Comparison of ENCODE assay signal across 9 mouse cellular contexts in the genomic region with DNA sequence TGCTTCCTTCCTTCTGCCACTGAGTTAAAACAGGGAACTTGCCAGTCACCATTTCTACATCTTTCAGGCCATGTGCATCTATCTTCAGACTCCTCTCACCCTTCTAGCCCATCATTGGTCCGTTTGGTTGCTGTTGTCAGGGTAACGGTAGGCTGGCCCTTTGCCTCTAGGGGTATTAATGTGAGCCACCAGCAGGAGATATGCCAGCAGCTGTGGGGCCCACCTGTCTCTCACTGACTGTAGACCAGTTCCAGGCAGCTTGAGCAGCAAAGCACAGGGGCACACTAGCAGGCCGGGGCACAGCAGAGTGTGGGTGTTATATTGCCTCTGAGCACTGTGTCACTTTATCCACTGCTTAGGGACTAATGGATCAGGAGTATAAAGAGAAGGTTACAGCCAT.
DNase-seq lines count a peak whose midpoint lies in the region; ATAC-seq and TF ChIP-seq lines count a peak whose summit lies in the region.
"Had no signal": no experiment of that assay in that cellular context is flagged by ENCODE, and none has a peak within 500 bp of the region (broad histone marks: within the 10 kb centered on the region; RNA-seq: fewer than 3 reads in every experiment).

No protein-coding gene starts in this region.

- no peaks in the 10 kb centered on the region for H3K79me2 ChIP-seq in MEL (ENCODE audit: control insufficient read depth, insufficient read depth, low read length, poor library complexity)

- peak; percentile 45 for ATAC-seq in granulocyte monocyte progenitor cell, adult 5-6 weeks (replicated peaks; ENCODE audit: poor library complexity, severe bottlenecking)
- 0 out of 2 replicates have a peak, but pooled peaks have one; percentile 32 for ATAC-seq in megakaryocyte-erythroid progenitor cell, adult 5-6 weeks (replicated peaks; ENCODE audit: low FRiP score, low TSS enrichment, poor library complexity, severe bottlenecking)

- no peak overlapping the region for H3K27ac ChIP-seq in MEL (ENCODE audit: control insufficient read depth, low read depth, low read length)

- no peaks in the 10 kb centered on the region for H3K9me3 ChIP-seq in MEL (replicated peaks; ENCODE audit: insufficient read depth, low read length)

- H3K4me1 ChIP-seq in MEL (ENCODE audit: control insufficient read depth in 1 of 2, insufficient read depth in 2 of 2, low read length in 2 of 2) = no peaks in the 10 kb centered on the region

- no peak for TF ChIP-seq POLR2A in MEL (IDR thresholded peaks at IDR 0.05; ENCODE audit: control insufficient read depth in 1 of 2, insufficient read depth in 1 of 2, low read depth in 1 of 2, low read length in 2 of 2, poor library complexity in 1 of 2)

- no peak for TF ChIP-seq CTCF in MEL (IDR thresholded peaks at IDR 0.05 in 2 of 3, conservative IDR thresholded peaks at IDR 0.05 in 1 of 3; ENCODE audit: control insufficient read depth in 1 of 3, insufficient read depth in 1 of 3, low read depth in 2 of 3, low read length in 3 of 3, poor library complexity in 1 of 3, severe bottlenecking in 1 of 3)

- no peak overlapping the region for H3K9ac ChIP-seq in MEL (ENCODE audit: control insufficient read depth, low read depth, low read length, poor library complexity, severe bottlenecking)

- no peak overlapping the region for H3K4me3 ChIP-seq in MEL (ENCODE audit: control insufficient read depth in 1 of 2, insufficient read depth in 1 of 2, low read depth in 2 of 2, low read length in 2 of 2)

- TF ChIP-seq EP300 in MEL (IDR thresholded peaks at IDR 0.05; ENCODE audit: low read depth in 1 of 2, low read length in 2 of 2) = no peak

- no peaks in the 10 kb centered on the region for H3K27me3 ChIP-seq in MEL (ENCODE audit: control insufficient read depth in 1 of 2, insufficient read depth in 2 of 2, low read length in 2 of 2)

- no peak for TF ChIP-seq RAD21 in MEL (IDR thresholded peaks at IDR 0.05; ENCODE audit: low read depth, low read length)

- peak; percentile 90 to 91 for DNase-seq in cerebellum, postnatal 10 days
- DNase-seq in cerebellum, adult 11-12 months = no peak
- peak; percentile 34 for DNase-seq in MEL (ENCODE audit: low read depth, low spot score)
- DNase-seq in layer of hippocampus, postnatal 10 days (ENCODE audit: low spot score in 2 of 2) = no peak
- DNase-seq in testis, postnatal 14 days (ENCODE audit: low spot score) = no peak
- no peak for DNase-seq in right cerebral cortex, postnatal 14 days
- DNase-seq: gastrocnemius, postnatal 10 days had no signal

- peaks cover 0 to 2% of the 10 kb centered on the region in 2 experiments; a peak in 1 of 4 replicates for H3K36me3 ChIP-seq in MEL (ENCODE audit: control insufficient read depth in 1 of 2, insufficient read depth in 2 of 2, low read length in 2 of 2)

TF ChIP-seq in MEL, 35 proteins besides CTCF, POLR2A, EP300 and RAD21:
- no peak for TF ChIP-seq GATA1 (IDR thresholded peaks at IDR 0.05; ENCODE audit: low read depth, low read length)
- TF ChIP-seq ZC3H11A (IDR thresholded peaks at IDR 0.05; ENCODE audit: low read depth, low read length) = no peak
- no peak for TF ChIP-seq E2F4 (IDR thresholded peaks at IDR 0.05; ENCODE audit: borderline replicate concordance, low read depth, low read length)
- TF ChIP-seq CHD2 (IDR thresholded peaks at IDR 0.05; ENCODE audit: low read length) = no peak
- no peak for TF ChIP-seq ELF1 (IDR thresholded peaks at IDR 0.05; ENCODE audit: low read depth, low read length)
TF ChIP-seq in MEL: peak in this region for 0.

Comparison
In these comparisons a context has a peak if more than half of its experiments do, and no peak if none do; other contexts are left out.
1. DNase-seq: peak in cerebellum, postnatal 10 days (2 of 2) and MEL (single experiment); none in cerebellum, adult 11-12 months (single experiment), layer of hippocampus, postnatal 10 days (0 of 2), testis, postnatal 14 days (single experiment) and right cerebral cortex, postnatal 14 days (single experiment).